Mouse (Mus musculus) kidney, adult 2 months (tissue): Measurements from ENCODE around the gene Grm8.

Experiments used
- CTCF ChIP-seq: fragments of 200-500 bp; conservative IDR thresholded peaks from 2 replicates; pipeline ENCODE4 v1.5.1; 2011; ENCODE audit warnings: low read depth, mild to moderate bottlenecking, control low read depth, low read length, moderate library complexity, mixed read lengths; ENCODE audit not compliant: insufficient read depth, insufficient read length
- POLR2A ChIP-seq: fragments of 200-500 bp; IDR thresholded peaks from one replicate; pipeline ENCODE4 v1.6.1; 2011; ENCODE audit warnings: low read depth, low read length, control low read depth

GRCm38 (mm10) chr6:27982021-27982420 is 153.0 kb downstream of the Grm8 start:
- TF ChIP-seq CTCF (no peak), POLR2A (no peak)
